Mouse (Mus musculus) heart, postnatal 36 days (tissue): ENCODE data around the gene Sh2d5. TPM values are rescaled to one million over a fixed set of nuclear protein-coding genes. Genes with fewer than 3 reads are reported as not detected.

Source experiments
- DNase-seq, 2 experiments: peaks; one replicate each; pipeline ENCODE4 v3.0.0; 2021 to 2022
- intact Hi-C: fragments of 180-260 bp; cut with DNase I; formaldehyde crosslinking; loops from one replicate; pipeline ENCODE4 v1.15.1; 2025
- total RNA-seq, 2 experiments: library from RNA; stranded (reverse); gene quantifications; 2 replicates each; pipeline ENCODE4 v1.2.3; 2021

Gene Sh2d5
- total RNA-seq, 2 experiments from 2014 or later = not detected

- intact Hi-C loops = loop anchor here (10.0 kb wide), 1 partner anchor 346 kb away; no protein-coding TSS in a partner anchor
- no peak for DNase-seq
Measured at GRCm38 (mm10) chr4:138310311-138310910, 60.2 kb downstream of the Sh2d5 start.

Other genes with a start within 250 kb of the Sh2d5 start
- gene Hp1bp3, start 34.1 kb upstream of the Sh2d5 start, total RNA-seq = 10 to 100 TPM; 77.5 to 87.7 TPM
- gene Kif17, start within 50 bp of the Sh2d5 start, total RNA-seq = under 1 TPM in 1 of 2 experiments, not detected in 1; 0.08 TPM
- gene Ddost, start 54.3 kb downstream of the Sh2d5 start, total RNA-seq = 10 to 100 TPM; 63.7 to 64.2 TPM
- 100 to 1,000 TPM; 629 to 755 TPM for gene Pink1, start 75.9 kb downstream of the Sh2d5 start, total RNA-seq
- gene Cda, start 117.6 kb downstream of the Sh2d5 start, total RNA-seq = 1 to 10 TPM in 1 of 2 experiments, under 1 TPM in 1; 0.65 to 2.1 TPM
- not detected for gene Fam43b, start 146.1 kb downstream of the Sh2d5 start, total RNA-seq
- gene Mul1, start 184.3 kb downstream of the Sh2d5 start, total RNA-seq = 10 to 100 TPM; 75.2 to 79.0 TPM
- gene Camk2n1, start 203.9 kb downstream of the Sh2d5 start, total RNA-seq = 10 to 100 TPM in 1 of 2 experiments, 1 to 10 TPM in 1; 9.9 to 11.0 TPM